Mouse (Mus musculus): ENCODE data around the gene Ipo7. TPM values are rescaled to one million over a fixed set of nuclear protein-coding genes. Genes with fewer than 3 reads are reported as not detected.

Gene Ipo7
- polyA plus RNA-seq, 1 experiment from 2014 or later = 16.1 TPM

GRCm38 (mm10) chr7:110087914-110088313 is 69.8 kb downstream of the Ipo7 start:
- H3K4me2 ChIP-seq (replicated peaks) = no peak overlapping the region
- no peak for ATAC-seq (ENCODE audit: low FRiP score)
- H3K9me3 ChIP-seq (ENCODE audit: control insufficient read depth, low read length) = no peaks in the 10 kb centered on the region
- no peak for DNase-seq (ENCODE audit: low spot score)
- no peak overlapping the region for H3K27ac ChIP-seq
- H3K4me1 ChIP-seq (replicated peaks; ENCODE audit: control insufficient read depth, insufficient read depth, low read length) = no peaks in the 10 kb centered on the region
- H3K27me3 ChIP-seq (ENCODE audit: control insufficient read depth, insufficient read depth, low read length) = no peaks in the 10 kb centered on the region
- H3K36me3 ChIP-seq (replicated peaks; ENCODE audit: control insufficient read depth, insufficient read depth) = peaks cover 89% of the 10 kb centered on the region
- H3K4me3 ChIP-seq (replicated peaks; ENCODE audit: low read length) = no peak overlapping the region
- H3K9ac ChIP-seq = no peak overlapping the region
- WGBS = 87% methylated on average over 4 of the region's 4 CpGs

DNA sequence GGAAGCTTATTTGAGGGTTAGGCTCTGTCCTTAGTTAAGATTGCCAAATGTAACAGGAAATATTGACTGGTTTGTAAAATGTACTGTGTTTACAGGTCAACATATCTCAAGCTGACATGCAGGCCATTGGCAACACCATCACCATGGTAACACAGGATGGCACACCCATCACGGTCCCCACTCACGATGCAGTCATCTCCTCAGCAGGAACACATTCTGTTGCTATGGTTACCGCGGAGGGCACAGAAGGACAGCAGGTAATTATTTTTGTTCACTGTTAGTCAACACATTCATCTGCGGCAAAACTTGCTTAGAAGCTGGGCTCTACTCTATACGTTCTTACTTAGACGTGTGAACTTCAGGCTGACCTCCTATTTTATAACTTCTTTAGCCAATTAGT is 73.6 kb downstream of the Ipo7 start:
- H3K36me3 ChIP-seq (replicated peaks; ENCODE audit: control insufficient read depth, insufficient read depth) = peaks cover 92% of the 10 kb centered on the region
- H3K9me3 ChIP-seq (ENCODE audit: control insufficient read depth, low read length) = no peaks in the 10 kb centered on the region
- ATAC-seq (ENCODE audit: low FRiP score) = 0 out of 2 replicates have a peak, but pooled peaks have one; percentile 60

GRCm38 (mm10) chr7:110096332-110096731 is 78.3 kb downstream of the Ipo7 start:
- H3K9me3 ChIP-seq (ENCODE audit: control insufficient read depth, low read length) = no peaks in the 10 kb centered on the region
- H3K9ac ChIP-seq = no peak overlapping the region
- peaks cover 57% of the 10 kb centered on the region for H3K36me3 ChIP-seq (replicated peaks; ENCODE audit: control insufficient read depth, insufficient read depth)
- no peak overlapping the region for H3K27ac ChIP-seq
- WGBS = 84% methylated on average over 4 of the region's 4 CpGs
- H3K4me2 ChIP-seq (replicated peaks) = no peak overlapping the region
- H3K27me3 ChIP-seq (ENCODE audit: control insufficient read depth, insufficient read depth, low read length) = no peaks in the 10 kb centered on the region
- ATAC-seq (ENCODE audit: low FRiP score) (no peak), DNase-seq (ENCODE audit: low spot score) (no peak)
- no peaks in the 10 kb centered on the region for H3K4me1 ChIP-seq (replicated peaks; ENCODE audit: control insufficient read depth, insufficient read depth, low read length)
- H3K4me3 ChIP-seq (replicated peaks; ENCODE audit: low read length) = no peak overlapping the region

More for the DNA sequence above, 73.6 kb downstream of the Ipo7 start:
- Histone ChIP-seq H3K4me3 (replicated peaks; ENCODE audit: low read length) (no peak overlapping the region), H3K4me1 (replicated peaks; ENCODE audit: control insufficient read depth, insufficient read depth, low read length) (no peaks in the 10 kb centered on the region), H3K27ac (no peak overlapping the region), H3K27me3 (ENCODE audit: control insufficient read depth, insufficient read depth, low read length) (no peaks in the 10 kb centered on the region), H3K9ac (no peak overlapping the region), H3K4me2 (replicated peaks) (no peak overlapping the region)
- 45% methylated on average over 7 of the region's 7 CpGs for WGBS
- no peak for DNase-seq (ENCODE audit: low spot score)

DNA sequence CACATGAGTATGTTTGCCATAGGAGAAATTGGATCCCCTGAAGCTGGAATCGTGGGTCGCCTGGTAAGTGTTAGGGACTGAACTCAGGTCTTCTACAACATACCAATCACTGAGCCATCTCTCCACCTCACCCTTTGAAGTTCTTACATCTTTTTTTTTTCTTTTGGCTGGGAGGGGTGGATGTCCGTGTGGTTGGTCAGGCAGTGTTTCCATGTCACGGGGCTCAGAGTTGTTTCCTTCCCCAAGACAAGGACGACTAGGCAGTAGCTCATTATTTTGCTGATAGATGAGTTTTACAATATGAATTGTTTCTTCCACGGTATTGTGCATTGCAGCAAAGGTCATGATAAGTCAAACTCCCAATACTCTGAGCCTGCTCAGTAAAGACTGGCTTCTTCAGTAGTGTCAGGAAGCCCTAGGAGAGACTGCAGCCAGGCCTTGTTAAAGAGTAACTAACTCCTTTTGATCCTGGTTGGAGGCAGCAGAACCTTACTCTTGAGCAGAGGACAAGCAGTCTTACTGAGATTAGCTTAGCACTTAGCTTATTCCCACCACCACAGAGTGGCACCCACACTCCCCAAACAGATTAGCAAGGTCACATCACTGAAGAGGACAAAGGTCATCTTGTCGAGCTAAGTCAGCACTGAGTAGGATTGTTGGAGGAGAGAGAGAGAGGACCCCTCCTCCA is 79.2 kb downstream of the Ipo7 start:
- Histone ChIP-seq H3K9ac (no peak overlapping the region), H3K4me3 (replicated peaks; ENCODE audit: low read length) (no peak overlapping the region), H3K4me2 (replicated peaks) (no peak overlapping the region), H3K36me3 (replicated peaks; ENCODE audit: control insufficient read depth, insufficient read depth) (peaks cover 49% of the 10 kb centered on the region), H3K9me3 (ENCODE audit: control insufficient read depth, low read length) (no peaks in the 10 kb centered on the region), H3K27ac (no peak overlapping the region), H3K27me3 (ENCODE audit: control insufficient read depth, insufficient read depth, low read length) (no peaks in the 10 kb centered on the region), H3K4me1 (replicated peaks; ENCODE audit: control insufficient read depth, insufficient read depth, low read length) (no peaks in the 10 kb centered on the region)
- no peak for ATAC-seq (ENCODE audit: low FRiP score)
- DNase-seq (ENCODE audit: low spot score) = no peak
- WGBS = 54% methylated on average over 7 of the region's 7 CpGs

GRCm38 (mm10) chr7:110100854-110101253 is 82.8 kb downstream of the Ipo7 start:
- no peaks in the 10 kb centered on the region for H3K27me3 ChIP-seq (ENCODE audit: control insufficient read depth, insufficient read depth, low read length)
- H3K27ac ChIP-seq = no peak overlapping the region
- no peak overlapping the region for H3K9ac ChIP-seq
- no peak overlapping the region for H3K4me2 ChIP-seq (replicated peaks)
- no peaks in the 10 kb centered on the region for H3K4me1 ChIP-seq (replicated peaks; ENCODE audit: control insufficient read depth, insufficient read depth, low read length)
- DNase-seq (ENCODE audit: low spot score) (no peak), ATAC-seq (ENCODE audit: low FRiP score) (no peak)
- WGBS = 64% methylated on average over 6 of the region's 6 CpGs
- no peak overlapping the region for H3K4me3 ChIP-seq (replicated peaks; ENCODE audit: low read length)
- H3K9me3 ChIP-seq (ENCODE audit: control insufficient read depth, low read length) = no peaks in the 10 kb centered on the region
- H3K36me3 ChIP-seq (replicated peaks; ENCODE audit: control insufficient read depth, insufficient read depth) = peaks cover 13% of the 10 kb centered on the region

GRCm38 (mm10) chr7:110101266-110101665 is 83.2 kb downstream of the Ipo7 start:
- Histone ChIP-seq H3K4me3 (replicated peaks; ENCODE audit: low read length) (no peak overlapping the region), H3K27ac (no peak overlapping the region), H3K9ac (no peak overlapping the region), H3K36me3 (replicated peaks; ENCODE audit: control insufficient read depth, insufficient read depth) (peaks cover 9% of the 10 kb centered on the region), H3K4me1 (replicated peaks; ENCODE audit: control insufficient read depth, insufficient read depth, low read length) (no peaks in the 10 kb centered on the region), H3K27me3 (ENCODE audit: control insufficient read depth, insufficient read depth, low read length) (no peaks in the 10 kb centered on the region), H3K9me3 (ENCODE audit: control insufficient read depth, low read length) (no peaks in the 10 kb centered on the region), H3K4me2 (replicated peaks) (no peak overlapping the region)
- ATAC-seq (ENCODE audit: low FRiP score) = no peak
- 77% methylated on average over 5 of the region's 5 CpGs for WGBS
- DNase-seq (ENCODE audit: low spot score) = no peak

DNA sequence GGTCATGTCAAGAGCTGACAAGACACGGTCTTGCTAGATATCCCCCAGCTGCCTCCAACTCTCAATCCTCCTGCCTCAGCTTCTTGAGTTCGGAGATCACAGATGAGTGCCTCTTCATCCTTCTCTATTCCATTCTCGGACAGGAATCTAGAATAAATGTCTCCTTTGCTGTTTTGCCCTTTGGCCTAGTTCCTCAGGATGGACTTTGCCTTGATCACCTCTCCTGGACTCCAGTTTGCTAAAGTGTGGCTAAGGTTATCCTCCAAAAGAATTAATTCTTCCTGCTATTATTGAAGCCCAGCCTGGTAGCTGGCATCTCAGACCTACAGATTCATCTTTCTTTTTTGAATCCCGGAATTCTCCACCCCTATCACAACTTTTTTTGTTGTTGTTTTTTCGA is 87.0 kb downstream of the Ipo7 start:
- ATAC-seq (ENCODE audit: low FRiP score) (no peak), DNase-seq (ENCODE audit: low spot score) (no peak)
- 90% methylated on average over 5 of the region's 5 CpGs for WGBS
- Histone ChIP-seq H3K9me3 (ENCODE audit: control insufficient read depth, low read length) (no peaks in the 10 kb centered on the region), H3K27ac (no peak overlapping the region), H3K9ac (no peak overlapping the region), H3K27me3 (ENCODE audit: control insufficient read depth, insufficient read depth, low read length) (no peaks in the 10 kb centered on the region), H3K4me1 (replicated peaks; ENCODE audit: control insufficient read depth, insufficient read depth, low read length) (peaks cover 5% of the 10 kb centered on the region), H3K4me2 (replicated peaks) (no peak overlapping the region), H3K4me3 (replicated peaks; ENCODE audit: low read length) (no peak overlapping the region), H3K36me3 (replicated peaks; ENCODE audit: control insufficient read depth, insufficient read depth) (no peaks in the 10 kb centered on the region)

Other genes with a start within 250 kb of the Ipo7 start
- 12.6 and 14.1 TPM in 2 replicates for gene Nrip3, start 236.2 kb upstream of the Ipo7 start, polyA plus RNA-seq (2014; fragmentation: Nextera tagmentation; extraction: Ambion mirVana)
- 1.7 and 2.1 TPM in 2 replicates for gene Scube2, start 152.6 kb upstream of the Ipo7 start, polyA plus RNA-seq (2014; fragmentation: Nextera tagmentation; extraction: Ambion mirVana)
- 55.3 and 56.0 TPM in 2 replicates for gene Dennd5a, start 57.8 kb upstream of the Ipo7 start, polyA plus RNA-seq (2014; fragmentation: Nextera tagmentation; extraction: Ambion mirVana)
- 71.2 and 79.5 TPM in 2 replicates for gene Tmem41b, start 31.3 kb upstream of the Ipo7 start, polyA plus RNA-seq (2014; fragmentation: Nextera tagmentation; extraction: Ambion mirVana)
- 14.7 and 17.0 TPM in 2 replicates for gene Zfp143, start 42.9 kb downstream of the Ipo7 start, polyA plus RNA-seq (2014; fragmentation: Nextera tagmentation; extraction: Ambion mirVana)
- 5.7 and 7.8 TPM in 2 replicates for gene Wee1, start 103.8 kb downstream of the Ipo7 start, polyA plus RNA-seq (2014; fragmentation: Nextera tagmentation; extraction: Ambion mirVana)
- 10.1 and 12.0 TPM in 2 replicates for gene Swap70, start 203.4 kb downstream of the Ipo7 start, polyA plus RNA-seq (2014; fragmentation: Nextera tagmentation; extraction: Ambion mirVana)

Data from hindbrain, embryonic 14.5 days (tissue).